Mouse (Mus musculus) fibroblast of lung, adult 2 months (primary cell): Measurements from ENCODE around the gene Cenpt.

Experiments used
- DNase-seq: peaks from one replicate; pipeline ENCODE4 v3.0.0-alpha.2; 2011; ENCODE audit warnings: low read depth

The Cenpt gene

GRCm38 (mm10) chr8:105805346-105805745 is 47.7 kb downstream of the Cenpt start:
- no peak for DNase-seq

- no peak for DNase-seq
Observed at GRCm38 (mm10) chr8:105804797-105805196, 48.3 kb downstream of the Cenpt start.

GRCm38 (mm10) chr8:105801153-105801904 is 51.7 kb downstream of the Cenpt start:
- no peak for DNase-seq

DNA sequence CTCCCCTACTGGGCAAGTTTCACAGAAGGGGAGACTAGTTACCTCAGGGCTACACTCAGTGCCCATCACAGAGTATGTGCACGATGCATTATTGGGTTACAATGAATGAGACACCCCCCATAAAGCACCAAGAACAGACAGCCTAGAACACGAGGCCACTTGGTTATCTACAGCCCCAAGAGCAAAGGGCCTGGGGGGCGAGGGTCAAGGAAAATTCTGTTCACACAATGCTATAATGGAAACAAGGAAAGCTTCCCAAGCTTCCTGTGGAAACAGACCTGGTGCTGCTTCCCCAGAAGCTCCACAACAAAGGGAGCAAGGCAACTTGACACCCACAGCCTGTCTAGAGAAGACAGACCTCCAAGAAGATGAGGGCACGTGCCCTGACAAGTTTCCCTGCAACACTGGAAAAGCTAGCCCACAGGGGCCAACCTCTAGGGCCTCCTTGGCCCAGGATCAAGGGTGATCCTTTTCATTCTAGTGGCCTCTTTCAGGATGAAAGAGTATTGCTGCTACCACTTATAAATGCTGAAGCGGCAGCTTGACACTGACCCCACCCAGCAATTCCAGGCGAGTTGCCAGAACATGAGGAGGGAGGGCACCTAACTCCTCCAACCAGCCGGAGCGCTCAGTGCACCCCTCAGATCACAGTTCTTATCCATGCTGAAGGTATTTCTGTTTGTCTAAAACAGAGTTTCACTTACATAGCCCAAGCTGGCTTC is 53.8 kb downstream of the Cenpt start:
- no peak for DNase-seq

DNA sequence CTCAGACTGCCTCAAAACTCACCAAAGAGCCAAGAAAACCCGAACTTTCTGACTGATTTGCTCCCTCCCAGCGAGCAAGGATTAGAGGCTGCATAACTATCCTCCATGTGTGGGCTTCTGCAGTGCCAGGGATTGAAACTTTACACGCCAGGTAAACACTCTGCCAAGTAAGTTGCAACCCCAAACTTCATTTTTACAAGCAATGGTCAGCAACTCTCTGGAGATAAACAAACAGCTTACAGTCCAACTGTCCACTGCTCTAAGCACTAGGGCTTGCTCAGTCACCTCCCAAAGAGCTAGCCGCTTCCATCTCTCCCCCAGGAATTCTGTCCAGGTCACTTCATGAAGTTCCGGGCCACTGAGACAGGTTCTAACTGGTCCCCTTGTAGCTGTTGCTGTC is 54.7 kb downstream of the Cenpt start:
- DNase-seq: no peak

DNA sequence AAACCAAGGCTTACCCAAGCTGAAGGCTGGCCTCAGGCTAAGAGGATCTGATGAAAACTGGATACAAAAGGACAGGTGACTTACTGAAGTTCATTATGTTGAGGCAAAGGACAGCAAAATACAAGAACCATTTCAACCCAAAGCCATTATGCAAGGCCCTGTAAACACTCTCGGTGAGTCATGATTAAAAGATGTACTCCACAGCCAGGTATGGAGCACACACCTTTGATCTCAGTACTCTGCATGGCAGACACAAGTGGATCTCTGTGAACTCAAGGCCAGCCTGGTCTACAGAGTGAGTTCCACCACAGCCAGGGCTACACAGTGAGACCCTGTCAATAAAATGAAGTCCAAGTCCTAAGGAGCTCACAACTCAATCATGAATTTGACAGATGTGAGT is 57.3 kb downstream of the Cenpt start:
- DNase-seq: no peak
